Mouse (Mus musculus): Measurements from ENCODE around the gene Krcc1.

GRCm38 (mm10) chr6:71261060-71261459, 10.4 kb upstream of the Krcc1 start:
- TF ChIP-seq POLR2A (IDR thresholded peaks at IDR 0.05; ENCODE audit: low read depth, low read length) (no peak), CTCF (IDR thresholded peaks at IDR 0.05; ENCODE audit: extremely low read depth, insufficient read length, insufficient replicate concordance, low read depth, low read length) (no peak)

All from small intestine, adult 2 months (tissue).